Mouse (Mus musculus) spleen, adult 2 months (tissue): ENCODE results near the gene Rpap3. TPM values are rescaled to one million over a fixed set of nuclear protein-coding genes. Genes with fewer than 3 reads are reported as not detected.

ENCODE experiments used
- DNase-seq, 2 experiments: peaks; one replicate each; pipeline versions ENCODE4 v3.0.0 to v3.0.0-alpha.2; 2012 to 2021; ENCODE audit warnings: low spot score in 2 of 2, low read depth in 1 of 2
- H3K27ac ChIP-seq: fragments of 200-500 bp; 2 replicates; pipeline ENCODE4 v1.5.1; 2012; ENCODE audit warnings: low read length, inconsistent platforms; ENCODE audit not compliant: insufficient read depth
- H3K27me3 ChIP-seq: fragments of 200-500 bp; 2 replicates; pipeline ENCODE4 v1.6.1; 2012; ENCODE audit warnings: mild to moderate bottlenecking, moderate library complexity, low read length, inconsistent platforms; ENCODE audit not compliant: control insufficient read depth, insufficient read depth
- H3K36me3 ChIP-seq: fragments of 200-500 bp; 2 replicates; pipeline ENCODE4 v1.6.1; 2012; ENCODE audit warnings: mild to moderate bottlenecking, low read length, inconsistent platforms; ENCODE audit not compliant: control insufficient read depth, insufficient read depth
- H3K4me1 ChIP-seq: fragments of 200-500 bp; 2 replicates; pipeline ENCODE4 v1.6.1; 2011; ENCODE audit warnings: inconsistent platforms; ENCODE audit not compliant: control insufficient read depth, insufficient read depth, insufficient read length
- H3K4me3 ChIP-seq: fragments of 200-500 bp; 2 replicates; pipeline ENCODE4 v1.5.1; 2011; ENCODE audit warnings: mild to moderate bottlenecking, inconsistent platforms; ENCODE audit not compliant: insufficient read depth, insufficient read length; ENCODE audit errors: extremely low read depth
- CTCF ChIP-seq: fragments of 200-500 bp; IDR thresholded peaks from 2 replicates; pipeline ENCODE4 v1.5.1; 2011; ENCODE audit warnings: mild to moderate bottlenecking, inconsistent platforms; ENCODE audit not compliant: insufficient read depth, insufficient read length, insufficient replicate concordance; ENCODE audit errors: extremely low read depth
- POLR2A ChIP-seq: fragments of 200-500 bp; IDR thresholded peaks from 2 replicates; pipeline ENCODE4 v1.6.1; 2011; ENCODE audit warnings: low read depth, low read length, inconsistent platforms
- WGBS: fragments of 180-500 bp; shearing (Covaris S2); methylation state at CpG from one replicate; pipeline ENCODE4 v1.1.7; 2018; 5-methylcytosine and 5-hydroxymethylcytosine counted together
- polyA plus RNA-seq: library from polyadenylated mRNA; depleted of rRNA; stranded (reverse); fragments of >200 nt; gene quantifications from 2 replicates; pipeline ENCODE4 v1.2.3, GENCODE M21; 2012

Rpap3 gene
- polyA plus RNA-seq, 1 experiment = 2.1 TPM

- DNase-seq = no peak
- Histone ChIP-seq H3K4me1 (peaks cover 23% of the 10 kb centered on the region; the same call in 1 of the 2 replicates), H3K36me3 (no peaks in the 10 kb centered on the region), H3K27ac (no peak overlapping the region), H3K4me3 (no peak overlapping the region), H3K27me3 (no peaks in the 10 kb centered on the region)
- TF ChIP-seq POLR2A (no peak), CTCF (no peak)
- WGBS = 71% methylated on average over 9 of the region's 9 CpGs
Observed at GRCm38 (mm10) chr15:97749397-97749796, 43.8 kb upstream of the Rpap3 start.

DNA sequence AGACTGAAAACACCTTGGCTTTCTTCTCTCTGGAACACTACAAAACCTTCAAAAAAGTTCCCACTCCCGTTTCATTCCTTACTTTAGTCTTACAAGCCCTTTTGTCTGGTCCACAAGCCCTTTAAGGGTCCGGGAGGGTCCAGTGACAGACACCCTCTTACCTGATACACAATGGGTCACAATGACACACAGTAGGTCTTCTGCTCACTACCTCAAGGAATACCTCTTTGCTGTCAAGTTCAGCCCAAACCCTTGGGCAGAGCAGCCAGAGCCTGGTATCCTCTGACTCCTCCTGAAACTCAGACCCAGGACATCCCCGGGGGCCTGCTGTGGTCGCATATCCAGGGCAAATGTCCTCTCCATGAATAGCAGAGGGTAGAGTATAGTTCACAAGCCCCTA, 43.3 kb upstream of the Rpap3 start:
- Histone ChIP-seq H3K4me1 (peaks cover 27% of the 10 kb centered on the region; the same call in 1 of the 2 replicates), H3K4me3 (no peak overlapping the region), H3K27me3 (no peaks in the 10 kb centered on the region), H3K27ac (no peak overlapping the region), H3K36me3 (no peaks in the 10 kb centered on the region)
- TF ChIP-seq POLR2A (no peak), CTCF (no peak)
- DNase-seq = no peak
- 82% methylated on average over 4 of the region's 4 CpGs for WGBS

- Histone ChIP-seq H3K27ac (no peak overlapping the region), H3K4me1 (peaks cover 29% of the 10 kb centered on the region; the same call in 1 of the 2 replicates), H3K27me3 (no peaks in the 10 kb centered on the region), H3K4me3 (no peak overlapping the region), H3K36me3 (no peaks in the 10 kb centered on the region)
- WGBS = 66% methylated on average over 10 of the region's 10 CpGs
- TF ChIP-seq CTCF = no peak
- TF ChIP-seq POLR2A = no peak
- DNase-seq = no peak
Observed at GRCm38 (mm10) chr15:97748309-97748708, 42.7 kb upstream of the Rpap3 start.

DNA sequence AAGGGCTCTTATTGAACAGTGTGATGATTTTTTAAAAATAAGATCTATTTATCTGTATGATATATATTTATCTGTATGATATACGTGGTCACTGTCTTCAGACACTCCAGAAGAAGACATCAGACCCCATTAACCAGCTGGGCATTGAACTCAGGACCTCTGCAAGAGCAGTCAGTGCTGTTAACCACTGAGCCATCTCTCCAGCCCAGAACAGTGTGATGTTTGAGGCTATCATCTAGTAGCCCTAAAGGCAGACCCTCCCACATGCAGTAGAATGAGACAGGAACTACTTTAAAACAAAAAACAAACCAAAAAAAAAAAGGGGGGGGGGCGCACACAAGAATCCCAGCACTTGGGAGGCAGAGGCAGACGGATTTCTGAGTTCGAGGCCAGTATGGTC, 41.9 kb upstream of the Rpap3 start:
- WGBS = 88% methylated on average over 4 of the region's 4 CpGs

GRCm38 (mm10) chr15:97746748-97747147, 41.1 kb upstream of the Rpap3 start:
- H3K27me3 ChIP-seq = no peaks in the 10 kb centered on the region
- no peak overlapping the region for H3K4me3 ChIP-seq
- no peak overlapping the region for H3K27ac ChIP-seq
- 92% methylated on average over 24 of the region's 24 CpGs for WGBS
- TF ChIP-seq CTCF (no peak), POLR2A (no peak)
- no peaks in the 10 kb centered on the region for H3K36me3 ChIP-seq
- no peak for DNase-seq
- H3K4me1 ChIP-seq = peaks cover 36% of the 10 kb centered on the region; the same call in 1 of the 2 replicates

More for the DNA sequence above, 41.9 kb upstream of the Rpap3 start:
- H3K36me3 ChIP-seq = no peaks in the 10 kb centered on the region
- no peaks in the 10 kb centered on the region for H3K27me3 ChIP-seq
- H3K4me3 ChIP-seq = no peak overlapping the region
- DNase-seq = no peak
- peaks cover 30% of the 10 kb centered on the region; the same call in 1 of the 2 replicates for H3K4me1 ChIP-seq
- TF ChIP-seq POLR2A (no peak), CTCF (no peak)
- H3K27ac ChIP-seq = no peak overlapping the region

- no peak for TF ChIP-seq CTCF
- TF ChIP-seq POLR2A = no peak
Observed at GRCm38 (mm10) chr15:97746278-97746677, 40.7 kb upstream of the Rpap3 start.

DNA sequence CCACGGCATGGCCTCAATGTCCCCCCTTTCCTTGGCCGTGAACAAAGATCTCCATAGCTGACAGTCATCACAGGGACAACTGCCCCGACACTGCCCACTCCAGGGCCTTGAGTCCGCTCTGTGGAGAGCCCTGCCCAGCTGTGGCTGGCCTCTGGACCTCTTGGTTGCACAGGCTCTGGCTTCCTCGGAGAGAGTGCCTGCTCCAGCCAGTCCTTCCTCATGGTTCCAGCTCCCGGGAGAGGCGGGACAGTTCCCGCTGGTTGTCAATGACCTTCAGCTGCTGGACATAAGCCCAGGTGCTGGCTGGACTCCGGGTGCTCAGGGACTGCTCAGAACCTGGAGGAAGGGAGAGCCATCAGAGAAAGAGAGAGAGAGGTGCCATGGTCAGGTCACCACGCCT, 39.7 kb upstream of the Rpap3 start:
- TF ChIP-seq POLR2A = no peak
- TF ChIP-seq CTCF = no peak
- peaks cover 44% of the 10 kb centered on the region; the same call in 1 of the 2 replicates for H3K4me1 ChIP-seq
- no peak for DNase-seq
- no peaks in the 10 kb centered on the region for H3K27me3 ChIP-seq
- peak overlapping the region; percentile 38 for H3K27ac ChIP-seq
- H3K36me3 ChIP-seq = no peaks in the 10 kb centered on the region
- no peak overlapping the region for H3K4me3 ChIP-seq
- WGBS = 56% methylated on average over 10 of the region's 10 CpGs

More at GRCm38 (mm10) chr15:97746278-97746677, 40.7 kb upstream of the Rpap3 start:
- Histone ChIP-seq H3K4me3 (no peak overlapping the region), H3K27ac (no peak overlapping the region), H3K4me1 (peaks cover 40% of the 10 kb centered on the region; the same call in 1 of the 2 replicates), H3K27me3 (no peaks in the 10 kb centered on the region), H3K36me3 (no peaks in the 10 kb centered on the region)
- no peak for DNase-seq
- 74% methylated on average over 10 of the region's 10 CpGs for WGBS
